Mouse (Mus musculus) erythroblast, embryonic 14.5 days (primary cell): Measurements from ENCODE around the gene Far1.

Experiments used
- GATA1 ChIP-seq: IDR thresholded peaks from 2 replicates; pipeline ENCODE4 v1.6.1; 2012; ENCODE audit warnings: low read length, inconsistent platforms, mixed read lengths
- TAL1 ChIP-seq: IDR thresholded peaks from 3 replicates; pipeline ENCODE4 v1.6.1; 2012; ENCODE audit warnings: low read length, inconsistent platforms, mixed read lengths

- TF ChIP-seq GATA1 (no peak), TAL1 (no peak)
Measured at GRCm38 (mm10) chr7:113614198-113614927, 100.7 kb downstream of the Far1 start.
